Mouse (Mus musculus) midbrain, embryonic 10.5 days (tissue): ENCODE data around the gene Slc38a6. TPM values are rescaled to one million over a fixed set of nuclear protein-coding genes. Genes with fewer than 3 reads are reported as not detected.

Experiments used
- DNase-seq: peaks from one replicate; pipeline ENCODE4 v3.0.0-alpha.2; 2017; ENCODE audit warnings: low spot score
- H3K27ac ChIP-seq: fragments of 300-500 bp; sonication (generic); replicated peaks from 2 replicates; pipeline ENCODE4 v1.5.1; 2016; ENCODE audit warnings: mild to moderate bottlenecking
- H3K27me3 ChIP-seq: fragments of 300-500 bp; sonication (generic); 2 replicates; pipeline ENCODE4 v1.6.1; 2016; ENCODE audit warnings: low read depth, mild to moderate bottlenecking; ENCODE audit not compliant: poor library complexity, severe bottlenecking
- H3K36me3 ChIP-seq: fragments of 300-500 bp; sonication (generic); 2 replicates; pipeline ENCODE4 v1.6.1; 2016; ENCODE audit warnings: mild to moderate bottlenecking, moderate library complexity
- H3K4me1 ChIP-seq: fragments of 300-500 bp; sonication (generic); 2 replicates; pipeline ENCODE4 v1.6.1; 2016
- H3K4me3 ChIP-seq: fragments of 300-500 bp; sonication (generic); 2 replicates; pipeline ENCODE4 v1.5.1; 2016; ENCODE audit warnings: mild to moderate bottlenecking, moderate library complexity
- H3K9me3 ChIP-seq: fragments of 300-500 bp; sonication (generic); replicated peaks from 2 replicates; pipeline ENCODE4 v1.6.1; 2016; ENCODE audit warnings: mild to moderate bottlenecking
- WGBS: fragments of 180-500 bp; shearing (Covaris S2); methylation state at CpG from one replicate; pipeline ENCODE4 v1.1.7; 2016; 5-methylcytosine and 5-hydroxymethylcytosine counted together
- polyA plus RNA-seq: library from polyadenylated mRNA; unstranded; fragments of >200 nt; fragmentation: Nextera tagmentation; extraction: Ambion mirVana; gene quantifications from 2 replicates; pipeline ENCODE4 v1.2.1, GENCODE M21; 2016

Slc38a6 gene
- polyA plus RNA-seq, 1 experiment from 2014 or later = 9.7 TPM

- no peak for DNase-seq
- no peaks in the 10 kb centered on the region for H3K36me3 ChIP-seq
- H3K4me1 ChIP-seq = peaks cover 16% of the 10 kb centered on the region
- H3K27me3 ChIP-seq = no peaks in the 10 kb centered on the region
- H3K9me3 ChIP-seq = no peaks in the 10 kb centered on the region
- H3K27ac ChIP-seq = no peak overlapping the region
- no peak overlapping the region for H3K4me3 ChIP-seq
- WGBS = 32% methylated on average over 9 of the region's 9 CpGs
Measured at GRCm38 (mm10) chr12:73350982-73351381, 64.4 kb downstream of the Slc38a6 start.

DNA sequence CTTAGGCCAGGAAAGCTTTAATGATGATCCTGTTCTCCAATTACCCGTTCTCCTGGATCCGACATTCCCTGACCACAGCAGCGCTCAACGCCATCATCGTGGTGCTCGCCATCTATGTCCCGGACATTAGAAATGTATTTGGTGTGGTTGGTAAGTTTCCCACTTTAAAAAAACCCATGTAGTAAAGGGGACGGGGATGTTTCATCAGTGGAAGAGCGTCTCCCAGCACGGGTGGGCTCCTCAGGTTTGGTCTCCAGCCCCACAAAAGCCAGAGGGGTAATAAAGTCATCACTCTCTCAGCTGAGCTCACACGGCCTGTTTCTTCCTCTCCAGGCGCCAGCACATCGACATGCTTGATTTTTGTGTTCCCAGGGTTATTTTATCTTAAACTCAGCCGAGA, 65.2 kb downstream of the Slc38a6 start:
- peaks cover 16% of the 10 kb centered on the region for H3K4me1 ChIP-seq
- H3K9me3 ChIP-seq = no peaks in the 10 kb centered on the region
- H3K4me3 ChIP-seq = no peak overlapping the region
- no peaks in the 10 kb centered on the region for H3K36me3 ChIP-seq
- no peak overlapping the region for H3K27ac ChIP-seq
- WGBS = 78% methylated on average over 14 of the region's 14 CpGs
- no peaks in the 10 kb centered on the region for H3K27me3 ChIP-seq
- DNase-seq = no peak

DNA sequence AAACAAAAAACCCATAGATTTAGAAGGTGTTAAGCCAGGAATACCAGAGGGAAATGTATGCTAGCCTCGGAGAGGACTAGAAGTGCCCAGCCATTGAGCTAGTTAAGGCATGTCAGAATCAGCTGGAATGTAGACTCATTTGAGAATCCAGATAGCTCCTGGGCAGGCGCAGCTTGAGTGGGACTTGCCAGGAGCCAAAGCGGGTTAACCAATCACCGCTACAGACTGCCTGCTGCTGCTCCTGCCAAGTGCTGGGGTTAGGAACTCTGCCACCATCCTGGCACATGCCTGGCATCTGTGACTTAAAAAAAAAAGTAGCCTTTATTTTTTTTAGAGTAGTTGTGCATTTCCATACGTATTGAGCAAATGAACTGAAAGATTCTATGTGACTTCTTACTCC, 66.8 kb downstream of the Slc38a6 start:
- peaks cover 16% of the 10 kb centered on the region for H3K4me1 ChIP-seq
- 94% methylated on average over 5 of the region's 5 CpGs for WGBS
- H3K27me3 ChIP-seq = no peaks in the 10 kb centered on the region
- H3K36me3 ChIP-seq = no peaks in the 10 kb centered on the region
- no peak for DNase-seq
- H3K9me3 ChIP-seq = no peaks in the 10 kb centered on the region
- H3K4me3 ChIP-seq = no peak overlapping the region
- H3K27ac ChIP-seq = no peak overlapping the region

GRCm38 (mm10) chr12:73354521-73354920, 67.9 kb downstream of the Slc38a6 start:
- Histone ChIP-seq H3K27ac (no peak overlapping the region), H3K36me3 (no peaks in the 10 kb centered on the region), H3K9me3 (no peaks in the 10 kb centered on the region), H3K4me1 (peaks cover 16% of the 10 kb centered on the region), H3K27me3 (no peaks in the 10 kb centered on the region), H3K4me3 (no peak overlapping the region)
- WGBS = 84% methylated on average over 4 of the region's 4 CpGs
- no peak for DNase-seq

DNA sequence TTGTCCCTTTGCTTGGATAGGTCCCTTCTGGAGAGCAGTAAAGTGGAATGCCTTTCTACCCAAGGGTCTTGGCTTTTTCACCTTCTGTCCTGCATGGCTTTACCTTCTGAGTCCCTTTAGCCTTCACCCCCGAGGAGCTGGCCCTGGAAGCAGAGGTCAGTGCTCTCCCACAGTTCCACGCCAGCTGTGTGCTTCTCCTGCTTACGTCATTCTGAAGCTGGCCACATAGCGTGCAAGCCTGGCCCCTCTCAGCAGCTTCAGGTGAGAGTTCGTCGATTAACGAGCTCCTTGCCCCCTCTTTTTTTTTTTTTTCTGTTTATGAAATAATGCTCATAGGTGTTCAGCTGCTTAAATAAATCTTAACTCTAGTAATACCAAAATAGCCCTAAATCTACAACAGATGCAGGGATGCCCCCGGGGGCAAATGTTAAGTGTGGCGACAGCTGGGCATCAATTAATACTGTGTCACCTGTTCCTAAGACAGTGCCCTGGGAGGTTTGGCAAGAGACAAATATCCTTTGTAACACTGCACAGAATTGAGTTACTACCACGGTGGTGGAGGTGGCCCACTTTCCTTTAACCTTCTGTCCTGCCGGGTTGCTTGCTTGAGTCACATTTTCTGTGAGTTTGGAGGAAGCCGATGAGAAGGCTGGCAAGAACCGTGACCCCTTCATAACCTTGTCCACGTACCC, 68.7 kb downstream of the Slc38a6 start:
- Histone ChIP-seq H3K27me3 (no peaks in the 10 kb centered on the region), H3K9me3 (no peaks in the 10 kb centered on the region), H3K4me3 (no peak overlapping the region), H3K27ac (no peak overlapping the region), H3K4me1 (peaks cover 16% of the 10 kb centered on the region), H3K36me3 (no peaks in the 10 kb centered on the region)
- DNase-seq = no peak
- WGBS = 72% methylated on average over 14 of the region's 14 CpGs

DNA sequence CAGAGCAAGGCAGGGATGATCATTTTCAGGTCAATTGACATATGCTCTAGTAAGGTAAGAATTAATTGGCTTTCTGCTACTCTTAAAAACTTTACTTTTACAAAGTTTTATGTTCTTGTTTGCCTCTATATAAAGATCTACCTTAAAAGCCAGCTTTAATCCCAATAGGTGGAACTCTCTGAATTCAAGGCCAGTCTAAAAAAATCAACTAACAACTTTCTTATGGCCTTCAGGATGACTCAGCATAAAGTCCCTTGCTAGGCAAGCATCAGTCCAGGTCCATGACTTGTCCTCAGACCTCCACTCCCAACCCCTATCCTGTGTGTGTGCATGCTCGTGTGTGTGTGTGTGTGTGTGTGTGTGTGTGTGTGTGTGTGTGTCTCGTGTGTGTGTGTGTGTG, 70.1 kb downstream of the Slc38a6 start:
- no peak for DNase-seq
- WGBS = 82% methylated on average over 2 of the region's 2 CpGs
- Histone ChIP-seq H3K9me3 (no peaks in the 10 kb centered on the region), H3K4me1 (peaks cover 6% of the 10 kb centered on the region), H3K4me3 (no peak overlapping the region), H3K27me3 (no peaks in the 10 kb centered on the region), H3K27ac (no peak overlapping the region), H3K36me3 (no peaks in the 10 kb centered on the region)

DNA sequence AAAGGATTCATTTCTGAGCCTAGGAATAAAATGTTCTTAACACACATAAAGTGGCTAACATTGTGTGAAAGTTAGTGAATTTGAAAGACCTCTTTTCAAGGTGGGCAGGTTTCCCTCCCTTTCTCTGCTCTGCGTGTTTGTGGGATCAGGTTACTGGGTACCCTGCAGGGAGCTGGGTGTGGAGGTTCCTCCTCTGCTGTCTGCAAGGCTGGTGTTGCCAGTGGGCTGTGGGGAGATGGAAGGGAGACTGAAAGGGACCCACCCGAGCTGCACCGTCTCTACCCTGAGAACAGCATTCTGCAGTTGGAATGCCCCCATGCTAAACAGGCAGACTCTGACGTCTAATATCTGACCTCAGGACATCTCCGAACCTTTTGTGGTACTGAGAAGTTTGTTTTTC, 70.7 kb downstream of the Slc38a6 start:
- H3K4me3 ChIP-seq = no peak overlapping the region
- H3K27me3 ChIP-seq = no peaks in the 10 kb centered on the region
- peaks cover 6% of the 10 kb centered on the region for H3K4me1 ChIP-seq
- no peak for DNase-seq
- no peaks in the 10 kb centered on the region for H3K36me3 ChIP-seq
- no peaks in the 10 kb centered on the region for H3K9me3 ChIP-seq
- H3K27ac ChIP-seq = no peak overlapping the region
- WGBS = 60% methylated on average over 5 of the region's 5 CpGs

DNA sequence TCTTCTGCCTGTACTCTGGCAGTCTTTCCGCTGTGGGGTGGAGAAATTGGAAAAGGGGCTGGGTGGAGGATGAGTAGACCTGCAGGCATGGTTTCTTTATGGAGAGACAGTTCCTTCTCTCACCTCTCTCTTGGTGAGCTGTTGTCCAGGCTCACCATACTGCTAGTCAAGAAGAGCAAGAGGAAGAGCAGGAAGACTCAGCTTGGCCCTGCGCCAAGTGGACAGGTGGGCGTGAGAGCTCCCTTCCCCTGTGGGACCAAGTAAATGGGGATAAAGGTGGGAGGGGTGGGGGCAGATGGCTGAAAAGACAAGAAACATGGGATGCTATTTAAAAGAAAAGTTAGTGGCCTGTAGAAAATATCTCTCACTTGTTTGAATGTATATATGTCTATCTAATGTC, 71.2 kb downstream of the Slc38a6 start:
- Histone ChIP-seq H3K27ac (no peak overlapping the region), H3K27me3 (no peaks in the 10 kb centered on the region), H3K4me1 (peaks cover 6% of the 10 kb centered on the region), H3K36me3 (no peaks in the 10 kb centered on the region), H3K4me3 (no peak overlapping the region), H3K9me3 (no peaks in the 10 kb centered on the region)
- no peak for DNase-seq
- WGBS = 91% methylated on average over 3 of the region's 3 CpGs

DNA sequence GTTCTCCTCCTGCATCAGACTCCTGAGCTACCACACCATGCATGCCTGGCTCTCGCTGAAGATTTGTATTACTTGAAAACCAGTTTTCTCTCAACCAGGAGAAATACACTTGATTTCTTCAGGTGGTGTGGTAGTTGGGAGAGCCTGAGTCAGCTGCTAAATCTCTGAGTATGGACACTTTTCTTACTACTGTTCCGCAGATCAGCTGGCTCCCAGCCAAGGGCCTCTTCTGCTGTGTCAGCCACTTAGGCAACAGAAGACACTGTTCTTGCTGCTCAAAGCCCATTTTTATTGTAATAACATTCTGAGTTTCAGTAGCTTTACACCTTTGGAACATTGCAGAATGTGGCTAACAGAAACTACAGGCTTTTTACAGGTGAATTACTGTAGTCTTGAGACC, 72.1 kb downstream of the Slc38a6 start:
- Histone ChIP-seq H3K4me3 (no peak overlapping the region), H3K4me1 (peaks cover 6% of the 10 kb centered on the region), H3K27me3 (no peaks in the 10 kb centered on the region), H3K36me3 (no peaks in the 10 kb centered on the region), H3K27ac (no peak overlapping the region), H3K9me3 (no peaks in the 10 kb centered on the region)
- no peak for DNase-seq
- WGBS = 95% methylated on average over 2 of the region's 2 CpGs

GRCm38 (mm10) chr12:73359520-73359919, 72.9 kb downstream of the Slc38a6 start:
- H3K9me3 ChIP-seq = no peaks in the 10 kb centered on the region
- H3K27me3 ChIP-seq = no peaks in the 10 kb centered on the region
- no peak for DNase-seq
- H3K4me3 ChIP-seq = no peak overlapping the region
- no peaks in the 10 kb centered on the region for H3K36me3 ChIP-seq
- WGBS = 81% methylated on average over 4 of the region's 4 CpGs
- peaks cover 6% of the 10 kb centered on the region for H3K4me1 ChIP-seq
- H3K27ac ChIP-seq = no peak overlapping the region

DNA sequence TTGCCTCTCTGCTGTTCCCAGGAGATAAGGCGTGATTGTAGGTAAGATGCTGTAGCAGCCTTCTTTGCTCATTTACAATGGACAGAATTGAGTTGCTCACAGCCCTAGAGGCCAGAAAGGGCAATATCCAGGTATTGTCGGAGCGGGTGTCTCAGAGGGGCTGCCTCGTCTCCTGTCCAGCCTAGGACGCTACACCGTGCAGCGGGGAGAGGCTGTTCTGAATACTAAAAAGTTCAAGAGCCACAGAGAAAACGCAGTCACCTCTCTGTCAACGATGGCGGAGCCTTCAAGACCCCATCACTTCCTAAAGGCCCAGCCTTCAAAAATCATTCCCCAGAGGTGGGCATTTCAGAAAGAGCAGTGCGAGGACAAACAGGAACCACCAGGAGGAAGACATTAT, 74.6 kb downstream of the Slc38a6 start:
- no peaks in the 10 kb centered on the region for H3K9me3 ChIP-seq
- no peaks in the 10 kb centered on the region for H3K36me3 ChIP-seq
- 87% methylated on average over 11 of the region's 11 CpGs for WGBS
- no peak overlapping the region for H3K4me3 ChIP-seq
- H3K27ac ChIP-seq = no peak overlapping the region
- no peaks in the 10 kb centered on the region for H3K4me1 ChIP-seq
- H3K27me3 ChIP-seq = no peaks in the 10 kb centered on the region
- no peak for DNase-seq

- Histone ChIP-seq H3K27me3 (no peaks in the 10 kb centered on the region), H3K9me3 (no peaks in the 10 kb centered on the region), H3K4me3 (no peak overlapping the region), H3K27ac (no peak overlapping the region), H3K4me1 (peaks cover 12% of the 10 kb centered on the region), H3K36me3 (no peaks in the 10 kb centered on the region)
- WGBS = 94% methylated on average over 6 of the region's 6 CpGs
- no peak for DNase-seq
Measured at GRCm38 (mm10) chr12:73363401-73363800, 76.8 kb downstream of the Slc38a6 start.

DNA sequence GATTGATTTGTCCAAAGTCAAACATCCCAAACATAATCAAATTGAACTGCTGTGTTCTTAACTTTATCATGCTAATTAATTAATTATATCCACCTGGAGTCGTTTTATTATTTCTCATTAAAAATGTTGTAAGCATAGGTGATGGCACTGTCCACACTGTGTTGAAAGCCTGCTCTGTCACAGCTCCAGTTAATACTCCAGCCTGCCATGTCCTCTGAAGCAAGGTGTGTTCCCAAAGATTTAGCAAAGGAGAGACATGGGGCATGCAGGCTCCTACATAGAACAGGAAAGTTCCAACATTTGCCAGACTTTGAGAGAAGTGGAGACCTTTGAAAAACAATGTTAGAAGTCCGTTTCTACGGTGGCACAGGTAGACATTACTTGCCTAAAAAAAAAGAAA, 77.4 kb downstream of the Slc38a6 start:
- H3K4me3 ChIP-seq = no peak overlapping the region
- H3K27me3 ChIP-seq = no peaks in the 10 kb centered on the region
- no peak overlapping the region for H3K27ac ChIP-seq
- H3K36me3 ChIP-seq = no peaks in the 10 kb centered on the region
- 91% methylated on average over 3 of the region's 3 CpGs for WGBS
- H3K9me3 ChIP-seq = no peaks in the 10 kb centered on the region
- peaks cover 12% of the 10 kb centered on the region for H3K4me1 ChIP-seq
- no peak for DNase-seq

GRCm38 (mm10) chr12:73366581-73366980, 80.0 kb downstream of the Slc38a6 start:
- Histone ChIP-seq H3K4me1 (peaks cover 12% of the 10 kb centered on the region), H3K27ac (no peak overlapping the region), H3K36me3 (no peaks in the 10 kb centered on the region), H3K9me3 (no peaks in the 10 kb centered on the region), H3K4me3 (no peak overlapping the region), H3K27me3 (no peaks in the 10 kb centered on the region)
- no peak for DNase-seq
- WGBS = 87% methylated on average over 7 of the region's 7 CpGs
